Mouse (Mus musculus) G1E (cell line): ENCODE data around the gene Olfr1256.

Source experiments
- CTCF ChIP-seq: IDR thresholded peaks from 2 replicates; pipeline ENCODE4 v1.5.1; 2012; ENCODE audit warnings: low read depth, low read length, inconsistent platforms, mixed read lengths
- GATA1 ChIP-seq: IDR thresholded peaks from 2 replicates; pipeline ENCODE4 v1.6.1; 2012; ENCODE audit warnings: borderline replicate concordance, low read length, inconsistent platforms, mixed read lengths
- TAL1 ChIP-seq: conservative IDR thresholded peaks from 2 replicates; pipeline ENCODE4 v1.6.1; 2012; ENCODE audit warnings: low read depth, low read length, inconsistent platforms, mixed read lengths

DNA sequence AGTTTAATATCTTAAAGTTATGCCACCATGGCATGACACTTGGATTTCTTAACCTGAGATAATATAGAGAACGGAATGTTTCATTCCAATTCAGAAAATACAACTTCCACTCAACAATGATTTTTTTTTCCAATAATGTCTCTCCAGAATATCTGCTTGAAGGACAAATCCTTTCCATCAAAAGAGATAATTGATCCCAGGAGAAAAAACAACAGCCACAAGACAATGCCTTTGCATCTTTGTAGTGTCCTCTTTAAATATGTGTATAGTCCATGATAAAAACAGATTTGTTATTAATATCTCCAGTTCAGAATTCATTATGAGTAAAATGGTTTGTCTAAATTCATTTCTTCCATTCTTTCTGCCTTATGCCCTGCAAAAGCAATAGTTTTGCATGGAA is 36.8 kb upstream of the Olfr1256 start, which contains the start of gene Olfr1257:
- no peak for TF ChIP-seq TAL1
- no peak for TF ChIP-seq CTCF
- no peak for TF ChIP-seq GATA1
